Mouse (Mus musculus) hindbrain, embryonic 13.5 days (tissue): ENCODE measurements at regions not wholly inside any gene's neighbourhood (a gene's known extent, or its start where the extent isn't known, plus 50 kb on each side); places are given as distances from the start of the nearest gene placed in this dataset.

Experiments used
- ATAC-seq: fragments of 200-750 bp; cut with Nextera tagmentation; 2 replicates; pipeline ENCODE4 v1.8.0; 2017; ENCODE audit warnings: moderate TSS enrichment; ENCODE audit not compliant: low FRiP score
- H3K27ac ChIP-seq: fragments of 300-500 bp; sonication (generic); 2 replicates; pipeline ENCODE4 v1.5.1; 2015; ENCODE audit warnings: inconsistent platforms, mild to moderate bottlenecking, moderate library complexity
- H3K27me3 ChIP-seq: fragments of 300-500 bp; sonication (generic); 2 replicates; pipeline ENCODE4 v1.6.1; 2015; ENCODE audit warnings: mild to moderate bottlenecking, inconsistent platforms
- H3K36me3 ChIP-seq: fragments of 300-500 bp; sonication (generic); 2 replicates; pipeline ENCODE4 v1.6.1; 2015; ENCODE audit warnings: mild to moderate bottlenecking, inconsistent platforms
- H3K4me1 ChIP-seq: fragments of 300-500 bp; sonication (generic); replicated peaks from 2 replicates; pipeline ENCODE4 v1.6.1; 2015; ENCODE audit warnings: inconsistent platforms
- H3K4me2 ChIP-seq: fragments of 300-500 bp; sonication (generic); 2 replicates; pipeline ENCODE4 v1.6.1; 2015; ENCODE audit warnings: inconsistent platforms, mild to moderate bottlenecking, moderate library complexity
- H3K4me3 ChIP-seq: fragments of 300-500 bp; sonication (generic); 2 replicates; pipeline ENCODE4 v1.5.1; 2015; ENCODE audit warnings: mild to moderate bottlenecking, inconsistent platforms
- H3K9ac ChIP-seq: fragments of 300-500 bp; sonication (generic); 2 replicates; pipeline ENCODE4 v1.6.1; 2015; ENCODE audit warnings: mild to moderate bottlenecking, inconsistent platforms
- H3K9me3 ChIP-seq: fragments of 300-500 bp; sonication (generic); 2 replicates; pipeline ENCODE4 v1.6.1; 2016; ENCODE audit warnings: inconsistent platforms
- WGBS: fragments of 180-500 bp; shearing (Covaris S2); methylation state at CpG from one replicate; pipeline ENCODE4 v1.1.7; 2015; 5-methylcytosine and 5-hydroxymethylcytosine counted together

DNA sequence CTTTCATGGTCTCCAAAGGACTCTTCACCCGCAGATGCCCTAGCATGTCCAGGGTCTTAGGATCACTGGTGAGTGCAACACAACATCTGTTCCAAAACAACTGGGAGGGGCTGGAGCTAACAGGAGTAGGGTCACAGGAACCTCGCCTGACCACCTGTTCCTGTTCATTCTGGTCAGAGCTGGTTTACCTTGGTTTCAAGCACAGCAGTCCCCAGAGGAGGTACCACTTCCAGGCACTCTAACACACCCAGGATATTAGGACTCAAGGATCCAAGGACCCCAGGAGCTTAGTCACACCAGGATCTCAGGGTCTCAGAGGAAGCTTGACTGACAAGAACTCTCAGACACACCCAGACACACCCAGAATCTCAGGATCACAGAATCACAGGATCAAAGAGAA is 94.9 kb upstream of the Plscr5 start:
- H3K27me3 ChIP-seq = no peaks in the 10 kb centered on the region
- WGBS = 95% methylated on average over 2 of the region's 2 CpGs
- no peak overlapping the region for H3K4me2 ChIP-seq
- no peak for ATAC-seq
- no peaks in the 10 kb centered on the region for H3K4me1 ChIP-seq
- no peak overlapping the region for H3K27ac ChIP-seq
- no peak overlapping the region for H3K4me3 ChIP-seq
- H3K36me3 ChIP-seq = no peaks in the 10 kb centered on the region
- H3K9ac ChIP-seq = no peak overlapping the region
- H3K9me3 ChIP-seq = peaks cover 5% of the 10 kb centered on the region; the same call in 1 of the 2 replicates

DNA sequence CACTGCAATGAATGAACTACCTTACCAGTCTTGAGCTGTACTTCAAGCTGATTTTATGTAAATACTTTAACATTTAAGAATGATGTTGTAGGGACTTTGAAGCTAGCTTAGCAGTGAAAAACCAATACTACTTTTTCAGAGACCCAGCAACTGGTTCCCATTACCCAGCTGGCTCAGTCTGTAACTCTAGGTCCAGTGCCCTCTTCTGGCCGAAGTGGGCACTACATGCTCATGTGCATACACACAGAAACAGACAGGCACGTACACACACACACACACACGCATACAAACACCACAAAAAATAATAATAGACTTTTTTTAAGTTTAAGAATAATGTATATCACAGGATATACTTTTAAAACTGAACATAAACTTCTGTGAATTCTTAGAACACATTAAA is 63.2 kb upstream of the Plscr5 start:
- Histone ChIP-seq H3K4me2 (no peak overlapping the region), H3K27me3 (no peaks in the 10 kb centered on the region), H3K4me1 (0 out of 2 replicates have a peak, but pooled peaks cover 5% of the 10 kb centered on the region), H3K4me3 (no peak overlapping the region), H3K36me3 (no peaks in the 10 kb centered on the region), H3K9ac (no peak overlapping the region), H3K9me3 (no peaks in the 10 kb centered on the region), H3K27ac (no peak overlapping the region)
- WGBS = 89% methylated on average over 3 of the region's 3 CpGs
- ATAC-seq = no peak

DNA sequence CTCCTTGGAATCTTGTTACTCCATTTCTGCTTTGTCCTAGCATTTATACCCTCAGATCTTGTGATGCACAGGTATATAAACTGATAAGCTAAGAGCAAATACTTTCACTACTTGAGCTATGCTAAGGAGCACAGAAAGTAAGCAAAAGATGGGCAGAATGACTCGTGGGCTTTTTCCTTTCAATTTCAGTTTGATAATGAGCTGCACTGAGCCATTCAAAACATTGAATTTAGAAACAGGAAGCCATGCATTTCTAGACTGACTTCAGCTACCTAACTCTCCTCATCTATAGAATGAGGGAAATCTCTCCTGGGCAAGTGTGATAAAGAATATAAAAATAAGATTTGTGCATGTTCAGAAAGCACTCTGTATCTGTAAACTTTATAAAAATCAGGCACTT is 62.3 kb upstream of the Plscr5 start:
- H3K4me1 ChIP-seq = 0 out of 2 replicates have a peak, but pooled peaks cover 5% of the 10 kb centered on the region
- 50% methylated on average over 1 of the region's 1 CpGs for WGBS
- ATAC-seq = no peak
- no peak overlapping the region for H3K9ac ChIP-seq
- H3K36me3 ChIP-seq = no peaks in the 10 kb centered on the region
- H3K4me2 ChIP-seq = no peak overlapping the region
- H3K27ac ChIP-seq = no peak overlapping the region
- H3K4me3 ChIP-seq = no peak overlapping the region
- H3K9me3 ChIP-seq = no peaks in the 10 kb centered on the region
- H3K27me3 ChIP-seq = no peaks in the 10 kb centered on the region

DNA sequence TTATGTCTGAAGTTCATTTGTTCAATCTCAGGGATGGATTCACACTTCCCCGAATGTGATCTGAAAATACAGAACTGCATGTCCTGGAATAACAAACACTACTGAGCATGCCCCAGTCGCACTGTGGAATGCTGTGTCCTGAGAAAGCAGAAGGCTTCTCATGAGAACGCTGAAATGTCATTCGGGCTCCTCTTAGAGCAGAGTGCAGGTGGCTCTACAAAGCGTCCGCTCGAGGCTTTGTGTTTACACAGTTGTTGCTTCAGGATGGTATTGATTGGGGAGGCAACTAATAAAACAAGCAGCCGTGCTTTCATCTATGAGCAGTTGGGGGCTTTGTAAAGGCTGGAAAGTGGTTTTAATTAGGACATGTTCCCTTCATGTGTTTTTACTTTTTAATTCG is 60.3 kb upstream of the Plscr5 start:
- 0 out of 2 replicates have a peak overlapping the region, but pooled peaks have one; percentile 8 for H3K4me2 ChIP-seq
- 41% methylated on average over 9 of the region's 9 CpGs for WGBS
- no peaks in the 10 kb centered on the region for H3K36me3 ChIP-seq
- H3K9me3 ChIP-seq = no peaks in the 10 kb centered on the region
- no peak overlapping the region for H3K27ac ChIP-seq
- H3K4me3 ChIP-seq = no peak overlapping the region
- ATAC-seq = no peak
- no peaks in the 10 kb centered on the region for H3K27me3 ChIP-seq
- H3K4me1 ChIP-seq = 0 out of 2 replicates have a peak, but pooled peaks cover 5% of the 10 kb centered on the region
- H3K9ac ChIP-seq = no peak overlapping the region

DNA sequence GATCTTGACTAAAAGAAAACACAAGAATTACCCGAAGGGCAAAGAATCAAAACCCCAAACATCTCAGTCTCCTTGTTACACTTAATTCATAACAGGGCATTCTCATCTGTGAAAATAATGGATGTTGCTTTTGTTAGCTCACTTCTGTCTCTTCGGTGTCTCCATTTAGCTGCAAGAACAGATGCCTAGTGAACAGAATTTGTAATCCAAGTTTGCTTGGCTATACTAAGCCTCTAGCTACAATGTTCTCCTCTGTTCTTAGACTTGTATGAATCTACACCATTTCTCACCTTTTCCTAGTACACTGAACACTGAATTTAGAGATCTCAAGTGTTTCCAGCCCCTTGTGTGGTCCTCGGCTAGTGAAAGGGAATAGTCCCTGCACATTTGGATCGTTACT is 50.8 kb upstream of the Plscr5 start:
- Histone ChIP-seq H3K36me3 (no peaks in the 10 kb centered on the region), H3K4me2 (no peak overlapping the region), H3K4me3 (no peak overlapping the region), H3K4me1 (no peaks in the 10 kb centered on the region), H3K9me3 (no peaks in the 10 kb centered on the region), H3K9ac (no peak overlapping the region), H3K27ac (no peak overlapping the region), H3K27me3 (no peaks in the 10 kb centered on the region)
- no peak for ATAC-seq
- 85% methylated on average over 4 of the region's 4 CpGs for WGBS
